Mouse (Mus musculus): ENCODE data around the gene Snx18. TPM values are rescaled to one million over a fixed set of nuclear protein-coding genes. Genes with fewer than 3 reads are reported as not detected.

The Snx18 gene
- total RNA-seq, 2 experiments from 2014 or later = 9.1 to 11.0 TPM

GRCm38 (mm10) chr13:113597616-113598015 lies 20.7 kb downstream of the Snx18 start:
- no peak for DNase-seq

GRCm38 (mm10) chr13:113596821-113597541 lies 21.4 kb downstream of the Snx18 start:
- no peak for DNase-seq

- DNase-seq = no peak
Observed at GRCm38 (mm10) chr13:113595987-113596386, 22.4 kb downstream of the Snx18 start.

- DNase-seq = no peak
Observed at GRCm38 (mm10) chr13:113595219-113595618, 23.1 kb downstream of the Snx18 start.

GRCm38 (mm10) chr13:113594361-113594760 lies 24.0 kb downstream of the Snx18 start:
- DNase-seq = no peak

- no peak for DNase-seq
Observed at GRCm38 (mm10) chr13:113593711-113594110, 24.7 kb downstream of the Snx18 start.

- DNase-seq = no peak
Observed at GRCm38 (mm10) chr13:113592703-113593200, 25.6 kb downstream of the Snx18 start.

GRCm38 (mm10) chr13:113591336-113591735 lies 27.0 kb downstream of the Snx18 start:
- DNase-seq = no peak

- no peak for DNase-seq
Observed at GRCm38 (mm10) chr13:113590216-113590615, 28.1 kb downstream of the Snx18 start.

- peak; percentile 70 for DNase-seq
Observed at GRCm38 (mm10) chr13:113589499-113589898, 28.9 kb downstream of the Snx18 start.

- no peak for DNase-seq
Observed at GRCm38 (mm10) chr13:113587200-113587936, 31.0 kb downstream of the Snx18 start.

GRCm38 (mm10) chr13:113585606-113586005 lies 32.8 kb downstream of the Snx18 start:
- DNase-seq = no peak

GRCm38 (mm10) chr13:113584431-113584830 lies 33.9 kb downstream of the Snx18 start:
- no peak for DNase-seq

GRCm38 (mm10) chr13:113583563-113583962 lies 34.8 kb downstream of the Snx18 start:
- DNase-seq = no peak

- no peak for DNase-seq
Observed at GRCm38 (mm10) chr13:113582024-113582423, 36.3 kb downstream of the Snx18 start.

GRCm38 (mm10) chr13:113581436-113581835 lies 36.9 kb downstream of the Snx18 start:
- no peak for DNase-seq

GRCm38 (mm10) chr13:113580400-113580790 lies 38.0 kb downstream of the Snx18 start:
- no peak for DNase-seq

- DNase-seq = no peak
Observed at GRCm38 (mm10) chr13:113579788-113580399, 38.5 kb downstream of the Snx18 start.

GRCm38 (mm10) chr13:113574232-113574631 lies 44.1 kb downstream of the Snx18 start:
- no peak for DNase-seq

- no peak for DNase-seq
Observed at GRCm38 (mm10) chr13:113573377-113573776, 45.0 kb downstream of the Snx18 start.

GRCm38 (mm10) chr13:113572046-113572686 lies 46.2 kb downstream of the Snx18 start:
- DNase-seq = peak; percentile 73

GRCm38 (mm10) chr13:113569526-113569925 lies 48.8 kb downstream of the Snx18 start:
- no peak for DNase-seq

Measured in gastrocnemius, postnatal 25 days (tissue).